Mouse (Mus musculus) brown adipose tissue, adult 24 weeks (tissue): ENCODE results near the gene Gm17654. TPM values are rescaled to one million over a fixed set of nuclear protein-coding genes. Genes with fewer than 3 reads are reported as not detected.
"Not testable (repeated sequence)": the region's sequence is repeated elsewhere in the genome, so short reads cannot be mapped to it uniquely, and the experiment has no call there.

Experiments
- H3K27ac ChIP-seq: fragments of 200-500 bp; replicated peaks from 2 replicates; pipeline ENCODE4 v1.5.1; 2012; ENCODE audit warnings: low read depth, mild to moderate bottlenecking, low read length
- H3K4me1 ChIP-seq: fragments of 200-500 bp; 2 replicates; pipeline ENCODE4 v1.6.1; 2012; ENCODE audit warnings: low read length, mixed read lengths; ENCODE audit not compliant: control insufficient read depth, insufficient read depth, insufficient read length
- H3K4me3 ChIP-seq: fragments of 200-500 bp; 2 replicates; pipeline ENCODE4 v1.5.1; 2012; ENCODE audit warnings: low read depth, mild to moderate bottlenecking, low read length, moderate library complexity; ENCODE audit not compliant: insufficient read depth
- polyA plus RNA-seq: library from polyadenylated mRNA; stranded (reverse); fragments of >200 nt; gene quantifications from 2 replicates; pipeline ENCODE4 v1.2.4, GENCODE M21; 2012; ENCODE audit not compliant: missing spikeins, insufficient read depth, insufficient read length

Gm17654 gene
- not detected in 2 replicates for polyA plus RNA-seq

DNA sequence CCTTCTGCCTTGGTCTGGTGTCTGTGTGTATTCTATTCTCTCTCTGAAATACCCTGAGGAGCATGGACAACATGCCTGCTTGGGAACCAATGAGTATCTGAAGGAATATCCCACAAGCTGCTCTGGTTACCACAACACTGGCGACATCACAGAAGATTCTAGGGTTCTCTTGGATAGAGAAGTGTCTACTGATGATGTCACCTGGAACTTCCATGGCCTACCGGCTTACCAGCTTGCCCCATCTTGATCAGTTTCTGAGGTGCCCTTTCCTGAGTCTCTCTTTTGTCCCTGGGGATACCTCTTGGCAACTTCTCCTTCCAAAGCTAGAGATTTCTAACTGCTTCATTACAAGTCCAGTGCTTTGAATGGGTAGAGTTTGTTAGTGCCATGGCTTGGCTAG lies at the start of gene Gm17654:
Gene Gm17654, minus strand, starts transcription at position 101 of the 400 bp plus-strand sequence.
- H3K27ac ChIP-seq, H3K4me3 ChIP-seq, H3K4me1 ChIP-seq: not testable (repeated sequence)

DNA sequence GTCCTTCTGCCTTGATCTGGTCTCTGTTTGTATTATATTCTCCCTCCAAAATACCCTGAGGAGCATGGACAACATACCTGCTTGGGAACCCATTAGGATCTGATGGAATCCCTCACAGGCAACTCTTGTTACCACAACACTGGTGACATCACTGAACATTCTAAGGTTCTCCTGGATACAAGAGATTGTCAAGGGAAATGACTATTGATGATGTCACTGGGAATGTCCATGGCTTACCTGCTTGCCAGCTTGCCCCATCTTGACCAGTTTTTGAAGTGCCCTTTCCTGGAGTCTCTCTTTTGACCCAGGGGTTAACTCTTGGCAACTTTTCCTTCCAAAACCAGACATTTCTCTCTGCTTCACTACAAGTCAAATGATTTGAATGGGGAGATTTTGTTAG lies 29.0 kb upstream of the Gm17654 start, which contains the start of gene Gm10375:
Gene Gm10375, minus strand, starts transcription at position 101 of the 400 bp plus-strand sequence.
- H3K4me3 ChIP-seq, H3K27ac ChIP-seq, H3K4me1 ChIP-seq: not testable (repeated sequence)

DNA sequence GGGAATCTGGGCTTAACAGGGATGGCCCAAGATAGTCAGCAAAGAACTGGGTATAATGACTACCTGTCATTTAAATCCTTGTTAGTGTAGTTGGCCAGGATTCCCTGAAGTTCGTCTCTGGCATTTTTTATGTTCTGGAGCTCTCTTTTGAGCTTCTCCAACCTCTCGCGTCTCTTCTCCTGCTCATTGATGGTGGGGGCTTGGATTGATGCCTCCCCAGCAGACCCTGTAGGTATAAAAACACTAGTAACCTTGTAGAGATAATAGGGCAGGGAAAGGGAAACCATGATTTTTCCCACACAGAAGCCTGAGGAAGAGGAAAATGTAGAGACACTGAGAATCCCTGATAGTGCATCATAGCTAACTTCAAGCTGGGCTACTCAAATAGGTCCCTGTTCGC lies 977 bp downstream of the Gm17654 start:
- not testable (repeated sequence) for H3K4me1 ChIP-seq, H3K27ac ChIP-seq

DNA sequence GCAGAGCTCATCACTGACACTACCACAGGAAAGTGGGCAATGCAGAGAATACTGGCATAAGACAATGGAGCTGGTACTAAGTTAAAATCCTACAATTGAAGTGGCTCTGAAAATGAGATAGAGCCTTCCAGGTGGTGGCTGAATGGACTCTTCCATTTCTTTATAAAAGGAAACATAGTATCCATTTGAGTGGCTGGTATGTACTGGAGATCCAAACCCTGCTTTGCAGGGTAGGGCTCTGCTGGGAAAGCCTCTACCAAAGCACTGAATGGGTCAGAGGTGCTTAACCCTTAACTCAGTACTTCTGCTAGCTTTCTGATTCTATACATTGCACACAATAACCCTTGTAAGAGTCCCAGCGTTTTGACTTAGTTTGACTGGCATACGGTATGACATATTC lies 26.7 kb downstream of the Gm17654 start:
- not testable (repeated sequence) for H3K27ac ChIP-seq, H3K4me3 ChIP-seq, H3K4me1 ChIP-seq

More for the DNA sequence above, 977 bp downstream of the Gm17654 start:
- not testable (repeated sequence) for H3K4me3 ChIP-seq

DNA sequence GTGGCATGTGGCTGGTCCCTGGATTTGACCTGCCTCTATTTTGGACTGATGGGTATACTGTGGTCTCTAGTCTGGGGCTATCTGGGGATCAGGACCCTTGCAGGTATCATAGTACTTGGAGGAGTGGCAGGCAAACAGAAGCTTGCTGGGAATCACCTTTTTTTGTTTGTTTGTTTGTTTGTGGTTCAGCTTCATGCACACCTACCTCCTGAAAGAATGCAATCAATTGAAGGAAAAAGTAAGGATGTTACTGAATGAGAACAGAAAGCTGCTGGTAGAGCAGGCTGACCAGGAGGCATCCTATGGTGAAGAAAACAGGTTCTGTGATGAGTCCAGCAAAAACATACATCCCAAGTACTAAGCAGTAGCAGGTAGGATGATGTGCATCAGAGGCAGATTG lies 32.7 kb downstream of the Gm17654 start:
- not testable (repeated sequence) for H3K4me3 ChIP-seq, H3K27ac ChIP-seq, H3K4me1 ChIP-seq

DNA sequence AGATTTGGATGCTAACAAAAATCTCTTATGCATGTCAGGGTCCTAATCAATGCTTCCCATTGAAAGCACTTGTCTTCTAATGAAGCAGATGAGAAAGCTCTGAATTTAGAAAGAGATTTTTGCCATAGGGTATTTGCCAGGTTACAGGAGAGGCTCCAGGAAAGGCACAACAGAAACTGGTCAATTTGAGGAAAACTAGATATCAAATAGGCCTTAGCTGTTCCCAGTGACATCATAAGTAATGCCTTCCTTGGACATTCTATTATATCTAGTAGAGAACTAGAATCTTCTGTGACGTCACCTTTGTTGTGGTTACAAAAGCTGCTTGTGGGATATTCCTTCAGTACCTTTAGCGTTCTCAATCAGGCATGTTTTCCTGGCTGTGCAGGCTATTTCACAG lies 35.7 kb downstream of the Gm17654 start, which contains the start of gene Gm5799:
Gene Gm5799, plus strand, starts transcription at position 301 of the 400 bp plus-strand sequence.
- not testable (repeated sequence) for H3K27ac ChIP-seq

DNA sequence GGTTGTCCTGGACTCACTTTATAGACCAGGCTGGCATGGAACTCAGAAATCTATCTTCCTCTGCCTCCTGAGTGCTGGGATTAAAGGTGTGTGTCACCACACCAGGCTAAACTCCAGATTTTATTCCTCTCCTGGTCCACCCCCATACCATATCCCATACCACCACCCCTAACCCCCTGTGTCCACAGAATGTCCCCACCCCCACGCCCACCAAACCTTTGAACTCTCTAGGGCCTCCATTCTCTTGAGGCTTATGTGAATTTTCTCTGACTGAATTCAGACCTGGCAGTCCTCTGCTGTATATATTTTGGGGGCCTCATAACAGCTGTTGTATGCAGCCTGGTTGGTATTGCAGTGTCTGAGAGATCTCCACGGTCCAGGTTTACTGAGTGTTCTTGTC lies 40.8 kb downstream of the Gm17654 start:
- H3K4me3 ChIP-seq, H3K27ac ChIP-seq, H3K4me1 ChIP-seq: not testable (repeated sequence)

More for the DNA sequence above, 35.7 kb downstream of the Gm17654 start, which contains the start of gene Gm5799:
- not testable (repeated sequence) for H3K4me3 ChIP-seq, H3K4me1 ChIP-seq

DNA sequence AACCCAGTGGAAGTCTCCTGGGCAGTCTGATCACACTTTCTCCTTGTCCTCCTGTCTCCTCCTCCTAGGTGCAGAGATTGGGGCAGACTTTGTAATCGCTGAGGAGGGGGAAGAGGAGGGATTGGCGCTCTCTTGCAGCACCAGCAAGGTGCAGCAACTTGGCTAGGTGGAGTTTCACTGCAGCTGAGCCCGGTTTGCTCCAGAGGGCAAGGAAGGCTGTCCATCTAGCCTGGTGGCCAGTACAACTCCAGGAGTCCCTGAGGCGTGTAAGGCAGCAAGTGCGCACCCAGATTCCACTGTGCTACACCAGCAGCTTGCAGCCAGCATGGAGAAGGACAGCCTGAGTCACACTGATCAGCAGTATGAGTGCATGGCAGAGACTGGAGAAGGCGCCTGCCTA lies 46.6 kb downstream of the Gm17654 start:
- H3K4me3 ChIP-seq, H3K27ac ChIP-seq, H3K4me1 ChIP-seq: not testable (repeated sequence)

DNA sequence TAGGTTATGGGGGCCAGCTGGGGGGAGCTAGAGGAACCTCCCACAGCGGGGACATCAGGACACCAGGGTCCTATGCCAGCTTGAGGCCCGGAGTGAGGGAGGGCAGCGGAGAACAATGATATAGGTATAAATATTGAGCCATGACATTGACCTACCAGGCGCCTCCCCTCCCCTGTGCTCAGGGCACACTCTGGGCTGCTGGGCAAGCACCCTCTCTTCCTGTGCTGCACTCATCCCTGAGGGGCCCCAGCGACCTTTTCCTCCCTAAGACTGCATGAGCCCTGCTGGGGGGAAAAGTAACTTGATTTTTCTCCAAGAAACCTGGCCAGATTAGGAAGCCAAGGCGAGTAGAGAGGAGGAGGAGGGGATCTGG lies 46.9 kb downstream of the Gm17654 start:
- not testable (repeated sequence) for H3K4me1 ChIP-seq, H3K4me3 ChIP-seq

DNA sequence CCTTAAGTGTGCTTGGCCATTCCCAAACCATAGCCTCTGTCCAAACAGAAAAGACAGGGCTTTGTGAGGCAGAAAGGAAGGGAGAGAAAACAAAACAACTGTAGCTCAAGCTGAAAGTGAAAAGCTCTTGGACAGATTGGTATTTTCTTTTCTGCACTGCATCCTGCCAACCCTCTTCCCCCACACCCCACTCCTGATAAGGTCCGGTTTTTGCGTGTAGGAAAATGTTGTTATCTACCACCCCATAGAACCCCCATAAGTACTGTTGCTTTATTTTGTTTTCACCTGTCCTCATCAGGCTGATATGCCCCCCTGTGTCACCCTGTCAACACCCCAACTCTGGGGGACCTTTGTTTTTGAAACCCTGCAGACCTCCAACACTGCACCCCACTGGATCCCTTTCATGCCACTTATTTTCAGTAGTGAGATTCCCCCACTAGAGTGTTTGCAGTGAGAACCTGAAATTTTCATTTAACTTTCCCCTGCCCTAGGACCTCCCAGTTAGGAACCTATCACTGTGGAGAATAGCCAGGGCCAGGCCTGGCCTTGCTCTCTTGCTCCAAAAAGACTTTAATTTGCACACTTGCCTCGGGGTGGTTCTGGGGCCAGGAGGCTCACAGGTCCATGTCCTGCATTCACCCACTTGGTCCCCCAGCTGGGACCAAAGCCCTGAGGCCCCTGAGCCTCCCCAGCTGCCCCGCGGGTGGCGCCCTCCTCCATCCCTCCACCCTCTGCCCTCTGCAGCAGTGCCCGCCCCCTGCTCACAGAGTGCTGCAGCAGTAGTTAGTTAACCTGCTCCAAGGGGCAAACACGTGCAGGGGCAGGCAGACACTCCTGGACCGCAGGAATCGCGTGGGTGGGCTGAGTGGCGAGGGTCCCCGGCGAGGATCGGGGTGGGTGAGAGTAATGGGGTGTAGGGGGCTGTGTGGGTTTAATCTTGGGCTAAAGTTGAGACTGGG lies 47.6 kb downstream of the Gm17654 start:
- H3K27ac ChIP-seq, H3K4me1 ChIP-seq, H3K4me3 ChIP-seq: not testable (repeated sequence)

More for the DNA sequence above, 46.9 kb downstream of the Gm17654 start:
- H3K27ac ChIP-seq, result not testable (repeated sequence)

Other genes starting within 250 kb of the Gm17654 start
- gene 1700001F09Rik, start 231.3 kb downstream of the Gm17654 start, polyA plus RNA-seq, result not detected in 2 replicates
- gene Gm8138, start 162.8 kb downstream of the Gm17654 start, polyA plus RNA-seq, result not detected in 2 replicates
- gene Gm5799, start 35.6 kb downstream of the Gm17654 start, polyA plus RNA-seq, result 1.0 TPM in 1 of 2 replicates, not detected in the other
- gene Gm10375, start 28.9 kb upstream of the Gm17654 start, polyA plus RNA-seq, result not detected in 2 replicates
- gene Gm8165, start 98.1 kb upstream of the Gm17654 start, polyA plus RNA-seq, result not detected in 2 replicates
- 3.3 and 6.3 TPM in 2 replicates for gene Gm7324, start 118.7 kb upstream of the Gm17654 start, polyA plus RNA-seq
- gene Gm16506, start 148.3 kb upstream of the Gm17654 start, polyA plus RNA-seq, result not detected in 2 replicates
- not detected in 2 replicates for gene Gm6526, start 168.7 kb upstream of the Gm17654 start, polyA plus RNA-seq
- not detected in 2 replicates for gene Gm8180, start 205.6 kb upstream of the Gm17654 start, polyA plus RNA-seq